Mouse (Mus musculus): ENCODE data around the gene Megf8.
"Not testable (repeated sequence)": the region's sequence is repeated elsewhere in the genome, so short reads cannot be mapped to it uniquely, and the experiment has no call there.

The Megf8 gene

GRCm38 (mm10) chr7:25297454-25298325 lies 19.3 kb upstream of the Megf8 start, which contains the start of gene Pafah1b3:
TSS of gene Pafah1b3 (minus strand) at chr7:25297986.
- peak; percentile 97 for DNase-seq

- DNase-seq, result peak; percentile 79
These were observed 15.9 kb upstream of the Megf8 start, which contains the start of gene Prr19 for GRCm38 (mm10) chr7:25301063-25301462. TSS of gene Prr19 (plus strand) at chr7:25301411.

GRCm38 (mm10) chr7:25303003-25303684 lies 13.8 kb upstream of the Megf8 start:
- DNase-seq, result no peak

GRCm38 (mm10) chr7:25303685-25304006 lies 13.3 kb upstream of the Megf8 start:
- DNase-seq, result no peak

- no peak for DNase-seq
These were observed 11.5 kb upstream of the Megf8 start for GRCm38 (mm10) chr7:25305481-25305880.

GRCm38 (mm10) chr7:25305956-25306613 lies 10.9 kb upstream of the Megf8 start, which contains the start of gene Tmem145:
TSS of gene Tmem145 (plus strand) at chr7:25306106.
- peak; percentile 86 for DNase-seq

GRCm38 (mm10) chr7:25306614-25306996 lies 10.4 kb upstream of the Megf8 start:
- DNase-seq, result no peak

- DNase-seq, result no peak
These were observed 8.2 kb upstream of the Megf8 start for GRCm38 (mm10) chr7:25308702-25309318.

GRCm38 (mm10) chr7:25309425-25309824 lies 7.5 kb upstream of the Megf8 start:
- DNase-seq, result no peak

- no peak for DNase-seq
These were observed 5.8 kb upstream of the Megf8 start for GRCm38 (mm10) chr7:25311193-25311592.

- DNase-seq, result no peak
These were observed 3.6 kb upstream of the Megf8 start for GRCm38 (mm10) chr7:25313325-25313724.

GRCm38 (mm10) chr7:25314606-25315305 lies 2.2 kb upstream of the Megf8 start:
- DNase-seq, result peak; percentile 34

- DNase-seq, result peak; percentile 44
These were observed 1.5 kb upstream of the Megf8 start for GRCm38 (mm10) chr7:25315306-25316041.

- peak; percentile 47 for DNase-seq
These were observed 559 bp downstream of the Megf8 start for GRCm38 (mm10) chr7:25317446-25317999.

- peak; percentile 92 for DNase-seq
These were observed 5.1 kb downstream of the Megf8 start for GRCm38 (mm10) chr7:25322058-25322484.

GRCm38 (mm10) chr7:25323219-25323618 lies 6.3 kb downstream of the Megf8 start:
- no peak for DNase-seq

- DNase-seq, result not testable (repeated sequence)
These were observed 8.5 kb downstream of the Megf8 start for GRCm38 (mm10) chr7:25325431-25325830.

GRCm38 (mm10) chr7:25326233-25326632 lies 9.3 kb downstream of the Megf8 start:
- DNase-seq, result no peak

GRCm38 (mm10) chr7:25333596-25334307 lies 16.8 kb downstream of the Megf8 start:
- DNase-seq, result peak; percentile 88

- DNase-seq, result no peak
These were observed 17.5 kb downstream of the Megf8 start for GRCm38 (mm10) chr7:25334472-25334871.

GRCm38 (mm10) chr7:25339329-25339728 lies 22.4 kb downstream of the Megf8 start:
- no peak for DNase-seq
